Mouse (Mus musculus): Measurements from ENCODE around the gene Akap7.

DNA sequence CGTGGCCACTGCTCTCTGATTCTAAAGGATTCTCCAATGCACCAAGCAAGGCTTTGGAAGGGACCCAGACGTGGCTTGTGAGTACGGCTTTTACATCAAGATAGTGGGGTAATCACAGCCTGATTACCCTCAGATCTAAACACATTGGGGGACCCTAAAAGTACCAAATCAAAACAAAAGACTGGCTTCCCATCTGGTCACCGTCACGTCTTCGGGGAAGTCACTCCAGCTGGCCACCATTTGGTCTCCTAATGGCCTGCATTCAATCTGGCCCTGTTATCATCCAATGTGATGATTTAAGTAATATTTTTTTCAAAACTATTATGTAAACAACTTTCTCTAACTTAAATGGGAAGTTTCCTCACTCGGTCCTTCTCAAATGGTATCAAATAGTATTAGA is 24.3 kb downstream of the Akap7 start:
- no peak for TF ChIP-seq GATA1 (IDR thresholded peaks at IDR 0.05; ENCODE audit: low read length)
- TF ChIP-seq TAL1 (IDR thresholded peaks at IDR 0.05; ENCODE audit: low read length) = no peak

All from erythroblast, embryonic 14.5 days (primary cell).